Mouse (Mus musculus): Measurements from ENCODE around the gene Dclk2.
A peak's percentile ranks its signal among the peaks of the same experiment; 100 is the strongest.

Dclk2 gene

DNA sequence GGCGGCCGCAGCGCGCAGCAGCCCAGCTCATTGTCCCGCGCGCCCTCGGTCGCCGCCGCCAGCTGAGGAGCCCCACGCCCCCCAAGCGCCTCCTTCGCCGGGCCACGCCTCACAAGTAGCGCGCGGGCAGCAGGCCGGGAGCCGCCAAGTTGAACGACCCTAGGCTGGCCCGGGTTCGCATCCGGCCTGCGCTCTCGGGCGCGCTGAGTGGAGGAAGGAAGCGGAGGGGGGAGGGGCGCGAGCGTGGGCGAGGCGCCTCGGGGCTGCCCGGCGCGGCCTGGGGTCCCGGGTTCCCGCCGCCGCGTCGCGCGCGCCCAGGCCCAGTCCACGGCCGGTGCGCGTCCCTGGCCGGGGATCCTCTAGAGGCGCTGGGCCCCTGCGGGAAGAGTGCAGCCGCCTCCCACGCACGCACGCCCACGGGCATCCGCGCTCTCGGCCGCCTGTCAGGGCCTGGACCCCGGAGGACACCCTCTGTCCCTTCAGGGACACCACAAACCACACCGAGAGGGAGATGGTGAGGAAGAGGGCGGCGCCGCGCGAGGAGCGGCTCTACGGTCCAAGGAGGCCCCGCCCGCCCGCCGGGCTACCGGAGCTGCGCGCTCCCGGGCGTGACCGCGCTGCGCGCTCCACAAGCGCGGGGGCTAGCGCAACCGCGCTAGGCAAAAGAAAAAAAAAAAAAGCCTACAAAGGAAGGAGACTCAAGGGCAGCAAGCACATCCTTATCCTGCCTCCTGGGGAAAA, at the start of gene Dclk2:
Gene Dclk2, minus strand, starts transcription at position 510 of the 741 bp plus-strand sequence.
- DNase-seq (ENCODE audit: inconsistent ontology term) = peak; percentile 92

DNA sequence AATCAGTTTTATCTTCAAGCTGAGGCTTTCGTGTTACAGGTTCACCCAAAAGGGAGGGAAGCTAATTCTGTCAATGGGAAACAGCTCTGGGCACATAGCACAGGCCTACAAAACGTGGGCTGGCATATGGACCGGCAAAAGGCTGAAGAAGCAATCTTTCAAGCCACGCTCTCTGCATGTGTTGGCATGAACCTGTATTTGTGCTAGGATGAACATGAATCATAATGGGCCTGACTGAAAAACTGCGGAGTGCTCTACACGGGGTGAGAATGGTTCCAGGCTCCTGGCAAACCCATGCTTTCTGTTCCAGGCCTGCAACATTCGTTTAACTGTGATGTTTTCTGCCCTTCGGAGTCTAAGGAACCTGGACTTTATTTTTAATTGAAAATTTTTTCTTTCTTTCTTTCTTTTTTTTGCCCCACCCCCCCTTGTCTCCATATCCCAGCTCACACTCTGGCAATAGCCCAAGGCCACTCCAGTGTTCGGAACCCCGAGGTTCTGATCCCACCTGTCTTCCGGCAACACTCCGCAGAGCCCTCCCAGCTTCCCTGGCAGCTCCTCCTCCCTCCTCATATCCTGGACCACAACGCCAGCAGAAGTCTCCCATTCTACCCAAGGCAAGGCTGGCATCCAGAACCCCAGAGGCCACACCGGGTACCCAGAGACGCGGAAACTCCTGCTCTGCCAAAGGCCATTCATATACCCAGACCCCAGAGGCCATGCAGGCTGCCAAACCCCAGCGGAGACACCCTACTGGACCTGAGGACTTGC, 42.2 kb upstream of the Dclk2 start:
- no peak for DNase-seq (ENCODE audit: inconsistent ontology term)

DNA sequence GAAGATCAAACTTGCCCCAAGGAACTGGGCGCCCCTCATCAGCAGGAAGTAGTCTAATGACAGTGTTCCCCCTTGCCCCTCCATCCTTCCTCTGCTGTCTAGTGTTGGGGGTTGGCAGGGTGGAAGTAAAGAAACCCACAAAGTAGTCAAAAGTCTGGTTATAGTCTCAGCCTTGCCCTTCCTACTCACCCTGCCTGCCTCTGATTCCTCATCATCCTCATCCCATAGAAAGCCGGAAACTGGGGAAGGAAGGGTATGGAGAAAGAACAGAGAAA, 40.7 kb upstream of the Dclk2 start:
- no peak for DNase-seq (ENCODE audit: inconsistent ontology term)

DNA sequence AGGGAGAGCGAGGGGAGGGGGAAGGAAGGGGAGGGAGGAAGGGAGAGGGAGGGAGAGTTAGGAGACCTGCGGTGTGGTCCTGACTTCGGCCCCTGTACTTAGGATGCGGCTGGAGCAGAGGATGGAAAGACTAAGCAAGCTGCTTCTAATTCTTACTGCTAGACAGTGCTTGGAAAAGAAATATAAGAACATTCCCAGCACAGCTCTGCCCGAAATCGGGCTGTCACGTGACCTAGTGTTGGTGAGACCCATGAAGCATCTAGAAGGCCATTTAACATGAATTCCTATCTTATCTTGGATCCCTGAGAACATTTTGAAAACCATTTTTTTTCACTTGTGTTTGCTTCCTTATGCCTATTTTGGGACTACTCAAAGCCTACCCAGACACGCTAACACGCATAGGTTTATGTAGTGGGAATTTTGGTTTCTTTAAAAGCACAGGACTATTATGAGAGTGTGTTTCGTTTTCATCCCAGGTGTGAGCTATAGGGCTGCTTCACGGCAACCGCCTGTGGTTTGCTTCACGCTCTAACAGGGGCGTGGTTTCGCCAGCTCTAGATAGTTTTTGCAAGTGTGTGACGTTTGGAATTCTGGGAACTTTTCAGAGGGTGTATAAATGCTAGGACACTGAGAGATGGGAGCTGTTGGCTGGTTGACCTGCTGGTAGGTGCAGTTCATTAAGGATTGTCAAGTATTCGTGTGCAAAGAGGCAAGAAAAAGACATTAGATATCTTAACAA, 40.2 kb upstream of the Dclk2 start:
- DNase-seq (ENCODE audit: inconsistent ontology term) = no peak

DNA sequence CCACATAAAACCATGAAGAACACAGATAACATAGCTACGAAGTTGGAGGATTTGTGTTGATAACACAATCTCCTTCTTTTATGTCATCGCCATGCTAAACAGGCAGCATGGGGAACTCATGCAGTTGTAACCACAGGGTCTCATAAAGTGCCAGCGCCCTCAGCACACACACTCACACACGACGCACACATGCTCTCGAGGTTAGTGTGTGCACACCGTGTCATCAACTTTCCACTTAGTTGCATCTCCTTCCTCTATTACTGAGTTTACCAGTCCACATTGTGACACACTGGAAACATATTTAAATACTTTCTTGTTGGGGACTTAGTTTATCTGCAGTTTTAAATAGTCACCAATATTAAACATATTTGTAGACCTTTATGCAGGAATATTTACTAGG, 38.4 kb upstream of the Dclk2 start:
- no peak for DNase-seq (ENCODE audit: inconsistent ontology term)

DNA sequence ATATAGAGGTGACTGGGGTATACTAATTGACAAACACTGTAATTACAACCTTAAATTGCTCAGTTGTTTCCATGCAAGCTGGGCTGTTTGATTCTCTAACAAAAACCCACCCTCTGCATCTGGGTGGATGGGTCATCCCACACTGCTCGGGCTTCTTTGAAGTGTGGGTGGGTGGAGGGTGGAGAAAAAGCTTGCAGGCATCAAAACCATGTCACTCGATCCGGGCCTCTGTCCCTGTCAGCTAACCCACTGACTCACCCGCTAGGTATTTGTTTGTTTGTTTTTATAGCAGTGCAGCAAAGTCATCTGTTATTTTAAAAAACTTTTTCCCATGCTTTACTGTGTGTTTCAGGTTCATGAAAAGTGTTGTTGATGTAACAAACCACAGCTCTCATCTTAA, 34.7 kb upstream of the Dclk2 start:
- peak; percentile 64 for DNase-seq (ENCODE audit: inconsistent ontology term)

DNA sequence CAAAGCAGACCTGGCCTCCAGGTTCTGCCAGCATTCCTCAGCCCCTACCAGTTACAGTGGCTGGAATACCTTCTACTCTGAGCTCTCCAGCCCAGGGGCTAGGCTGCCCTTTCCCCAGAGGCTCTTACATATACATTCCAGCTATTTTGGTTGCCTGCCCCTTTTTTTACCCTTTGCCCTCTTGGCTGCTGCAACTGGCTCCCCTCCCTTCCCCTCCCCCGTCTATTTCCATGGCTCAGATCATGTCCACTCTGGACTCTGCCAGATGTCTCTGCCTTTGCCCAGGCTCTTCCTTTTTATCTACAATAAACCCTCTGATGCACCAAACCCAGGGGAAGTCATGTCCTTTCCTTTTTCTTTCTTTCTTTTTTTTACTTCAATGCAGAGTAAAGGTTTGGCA, 33.9 kb upstream of the Dclk2 start:
- DNase-seq (ENCODE audit: inconsistent ontology term) = no peak

DNA sequence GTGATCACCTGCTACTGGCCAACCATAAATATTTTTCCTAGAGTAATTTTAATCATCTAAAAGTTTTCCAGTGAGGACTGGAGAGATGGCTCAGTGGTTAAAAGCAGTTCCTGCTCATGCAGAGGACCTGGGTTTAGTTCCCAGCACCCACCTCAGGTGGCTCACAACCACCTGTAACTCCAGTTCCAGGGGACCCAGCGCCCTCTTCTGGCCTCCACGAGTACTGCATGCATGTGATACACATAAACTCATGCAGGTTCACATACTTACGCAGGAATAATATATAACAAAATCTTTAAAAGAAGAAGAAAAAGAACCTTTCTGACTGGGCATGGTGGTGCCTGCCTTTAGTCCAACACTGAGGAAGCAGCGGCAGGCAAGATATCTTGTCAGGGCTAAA, 33.2 kb upstream of the Dclk2 start:
- DNase-seq (ENCODE audit: inconsistent ontology term) = no peak

DNA sequence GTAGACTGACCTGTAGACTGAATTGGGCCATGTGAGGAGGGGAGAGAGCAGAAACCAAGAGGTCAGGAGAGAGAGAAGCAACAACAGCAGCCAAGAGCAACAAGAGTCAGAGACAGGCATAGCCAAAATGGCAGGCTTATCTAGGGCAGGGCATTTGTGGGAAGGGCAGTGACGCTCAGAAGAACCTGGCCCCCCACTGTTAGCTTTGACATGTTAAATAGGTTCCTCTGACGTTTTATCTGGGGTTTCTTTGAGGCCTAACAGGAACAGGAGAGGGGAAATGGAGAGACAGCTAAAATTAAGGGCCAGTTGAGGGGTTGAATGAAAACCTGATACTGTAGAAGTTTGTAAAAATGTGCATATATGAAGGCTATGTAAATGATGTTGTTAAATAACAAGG, 30.0 kb upstream of the Dclk2 start:
- DNase-seq (ENCODE audit: inconsistent ontology term) = no peak

DNA sequence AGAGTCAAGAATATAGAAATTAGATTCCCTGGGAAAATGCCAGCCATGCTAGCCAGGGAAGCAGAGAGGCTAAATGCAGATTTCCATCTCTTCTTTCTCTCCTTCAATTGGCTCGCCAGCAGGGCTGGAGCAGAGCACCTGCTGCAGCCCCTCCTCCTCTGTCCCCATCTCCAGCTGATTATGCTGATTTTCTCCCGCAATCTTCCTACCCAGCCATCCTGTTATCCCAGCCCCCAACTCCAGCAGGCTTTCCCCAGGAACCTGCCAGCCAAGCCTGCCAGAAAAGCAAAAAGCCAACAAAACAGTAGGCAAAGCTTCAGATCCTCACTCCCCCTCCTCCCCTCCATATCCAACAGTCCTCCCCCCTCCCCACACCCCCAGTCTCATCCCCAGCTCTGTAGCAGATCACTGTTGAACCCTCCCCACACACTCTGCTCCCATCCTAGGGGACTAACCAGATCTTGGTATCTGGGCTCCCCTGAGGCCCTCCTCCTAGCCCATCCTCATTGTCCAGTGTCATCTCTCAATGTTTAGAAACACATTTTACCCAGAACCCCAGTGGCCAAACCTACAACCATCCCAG, 15.7 kb upstream of the Dclk2 start:
- DNase-seq (ENCODE audit: inconsistent ontology term) = no peak

DNA sequence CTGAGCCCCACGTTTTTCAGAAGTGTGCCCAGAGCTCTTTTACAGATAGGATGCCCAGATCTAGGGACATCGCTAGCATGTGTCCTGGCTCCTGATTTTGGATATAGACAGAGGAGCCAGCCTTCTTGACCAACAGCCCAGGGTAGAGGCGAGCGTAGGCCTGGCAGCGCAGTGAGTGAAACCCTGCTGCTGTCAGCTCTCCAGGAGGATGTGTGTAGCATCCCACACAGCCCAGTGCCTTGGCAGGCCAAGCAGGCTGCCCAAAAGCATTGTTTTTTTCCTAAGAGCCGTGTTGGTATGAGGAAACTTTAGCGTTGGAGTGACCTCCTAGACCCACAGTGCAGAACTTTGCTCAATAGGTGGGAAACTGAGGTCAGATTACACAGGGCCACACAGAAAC, 12.8 kb upstream of the Dclk2 start:
- no peak for DNase-seq (ENCODE audit: inconsistent ontology term)

DNA sequence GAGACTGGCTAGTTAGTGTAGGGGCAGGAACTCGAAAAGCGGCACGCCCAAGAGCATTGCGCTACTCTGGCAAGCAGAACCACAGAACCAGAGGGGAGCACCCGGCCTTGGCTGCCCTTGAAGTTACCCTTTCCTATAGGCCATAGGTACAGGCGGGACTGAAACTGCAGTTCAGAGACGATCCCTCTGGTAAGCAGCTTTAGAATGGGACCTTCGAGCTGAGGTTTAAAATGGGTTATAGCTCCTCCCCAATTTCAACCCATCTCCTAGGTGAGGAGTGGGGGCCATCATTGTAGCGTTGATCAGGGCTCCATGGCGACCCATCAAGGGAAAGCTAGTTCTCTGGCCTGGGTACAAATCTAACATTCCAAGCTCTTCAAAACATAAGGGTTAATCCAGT, 3.0 kb upstream of the Dclk2 start:
- DNase-seq (ENCODE audit: inconsistent ontology term) = no peak

DNA sequence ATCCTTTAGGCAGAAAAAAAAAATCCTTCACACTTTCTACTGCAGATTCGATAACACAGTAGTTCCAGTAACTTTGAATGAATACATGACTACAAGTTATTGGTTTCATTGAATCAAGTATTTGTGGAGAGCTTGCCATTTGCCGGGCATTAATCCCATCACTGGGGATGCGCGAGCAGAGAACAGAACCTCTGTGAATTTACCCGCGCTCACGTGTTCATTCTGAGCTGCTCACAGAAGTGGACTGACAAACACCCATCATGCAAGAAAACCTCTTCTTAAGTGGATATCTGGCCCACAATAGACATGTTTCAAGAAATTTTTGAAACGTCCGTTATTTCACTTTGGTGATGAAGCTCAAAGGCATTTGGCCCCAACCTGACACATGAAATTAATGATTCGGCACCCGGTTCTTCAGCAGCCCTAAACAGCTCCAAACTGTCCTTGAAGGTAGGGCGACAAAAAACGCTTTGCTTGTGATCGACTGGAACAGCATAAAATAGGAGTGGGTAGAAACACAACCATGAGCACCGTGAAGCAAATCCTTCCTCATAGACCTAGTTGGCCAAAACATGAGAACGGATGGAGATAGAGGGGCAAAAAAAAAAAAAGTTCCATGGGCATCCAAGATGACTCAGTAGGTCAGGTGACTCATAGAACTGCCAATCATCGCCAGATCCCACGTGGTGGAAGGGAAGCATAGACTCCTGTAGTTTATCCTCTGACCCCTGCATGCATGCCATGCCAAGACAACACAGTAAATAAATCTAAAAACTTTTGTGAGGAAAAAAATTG, 726 bp upstream of the Dclk2 start:
- DNase-seq (ENCODE audit: inconsistent ontology term) = peak; percentile 37

DNA sequence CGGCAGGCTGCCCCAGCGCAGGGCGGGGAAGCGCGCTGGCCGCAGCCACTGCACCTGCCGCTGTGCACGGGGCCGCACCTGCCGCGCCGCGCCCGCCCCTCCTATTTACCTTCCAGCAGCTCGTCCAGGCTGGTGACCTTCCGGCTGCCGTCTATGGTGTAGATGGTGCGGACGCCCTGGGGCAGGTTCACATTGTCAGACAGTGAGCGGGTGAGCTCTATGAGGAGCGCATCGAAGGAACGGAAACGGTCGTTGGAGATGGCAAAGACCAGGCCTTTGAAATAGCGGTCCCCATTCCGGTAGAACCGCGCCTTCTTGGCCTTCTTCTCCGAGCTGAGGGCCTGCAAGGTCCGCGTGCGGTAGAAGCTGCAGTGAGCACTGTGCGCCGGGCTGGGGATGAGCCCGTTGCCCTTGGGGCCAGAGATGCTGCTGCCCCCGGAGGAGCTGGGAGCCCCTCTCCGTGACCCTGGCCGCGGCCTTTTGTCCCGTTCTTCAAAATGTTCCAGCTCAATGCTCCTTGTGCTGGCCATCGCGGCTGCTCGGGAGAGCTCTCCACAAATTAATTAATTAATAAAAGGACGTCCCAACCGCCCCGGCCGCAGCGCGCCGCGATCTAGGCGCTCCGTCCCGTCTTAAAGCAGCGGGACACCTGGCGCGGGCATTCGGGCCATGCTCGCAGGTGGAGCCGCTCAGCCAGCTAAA, 860 bp downstream of the Dclk2 start:
- no peak for DNase-seq (ENCODE audit: inconsistent ontology term)

DNA sequence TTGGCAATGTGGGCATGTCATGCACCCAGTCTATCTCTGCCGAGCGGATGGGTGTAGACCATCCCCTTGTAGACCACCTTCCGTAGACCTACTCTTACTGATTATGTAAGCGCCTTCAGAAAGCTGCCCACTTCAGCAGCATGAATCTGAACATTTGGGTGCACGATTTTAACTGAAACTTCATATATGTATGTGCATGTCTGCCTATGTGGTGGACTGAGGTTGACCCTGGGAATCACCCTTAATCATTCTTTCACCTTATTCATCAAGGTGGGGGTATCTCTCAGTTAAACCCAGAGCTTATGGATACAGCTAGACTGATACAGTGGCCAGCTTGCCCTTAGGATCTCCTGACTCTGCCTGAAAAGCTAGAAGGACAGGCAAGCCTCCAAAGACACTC, 3.6 kb downstream of the Dclk2 start:
- DNase-seq (ENCODE audit: inconsistent ontology term) = no peak

DNA sequence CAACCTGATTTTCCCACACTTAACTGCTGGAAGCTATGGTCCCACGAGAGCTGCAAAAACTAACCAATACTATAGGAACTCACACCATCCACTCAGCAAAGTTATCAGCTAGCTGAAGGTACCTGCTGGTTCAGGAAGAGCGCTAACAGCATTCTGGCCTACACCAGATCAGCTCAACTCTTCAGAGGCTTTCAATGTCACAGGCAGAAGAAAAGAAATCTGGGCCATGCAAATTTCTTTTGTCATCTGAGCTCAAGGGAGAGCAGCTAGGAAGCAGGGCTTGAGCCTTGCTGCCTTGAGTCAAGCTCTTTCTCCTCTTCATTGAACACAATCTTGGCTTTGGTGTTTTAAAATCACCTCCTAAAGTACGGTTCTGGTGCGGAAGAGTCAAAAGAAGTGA, 4.0 kb downstream of the Dclk2 start:
- DNase-seq (ENCODE audit: inconsistent ontology term) = no peak

DNA sequence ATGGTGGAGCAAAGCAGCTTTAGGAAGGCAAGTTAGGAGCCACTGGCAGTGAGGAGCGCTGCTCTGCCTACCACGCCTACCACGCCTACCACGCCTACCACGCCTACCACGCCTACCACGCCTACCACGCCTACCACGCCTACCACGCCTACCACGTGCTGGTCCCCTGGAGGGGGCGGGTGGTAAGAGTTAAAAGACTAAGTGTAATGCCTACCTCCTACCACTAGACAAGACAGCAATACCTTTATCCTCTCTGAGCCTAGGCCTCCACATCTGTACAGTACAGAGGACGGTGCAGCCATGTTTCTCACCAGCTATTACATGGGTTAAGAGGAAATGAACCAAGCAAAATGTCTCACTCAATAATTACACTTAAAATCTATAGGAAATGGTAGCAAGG, 5.4 kb downstream of the Dclk2 start:
- no peak for DNase-seq (ENCODE audit: inconsistent ontology term)

DNA sequence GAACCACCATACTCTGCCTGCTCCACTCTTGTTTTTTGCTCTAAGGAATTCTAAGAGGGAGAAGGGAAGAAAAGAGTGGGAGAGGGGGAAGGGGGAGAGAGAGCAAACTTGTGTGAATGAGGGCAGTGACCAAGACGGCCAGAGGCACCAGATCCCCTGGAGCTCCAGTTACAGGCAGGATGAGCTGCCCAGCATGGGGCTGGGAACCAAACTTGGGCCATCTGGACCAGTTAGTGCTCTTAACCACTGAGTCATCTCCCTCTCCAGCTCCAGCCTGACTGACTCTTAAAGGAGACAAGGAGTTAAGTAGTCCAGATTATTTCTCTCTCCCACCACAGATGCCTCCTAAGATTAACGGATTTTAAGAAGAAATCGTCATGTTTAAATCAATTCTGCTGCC, 6.3 kb downstream of the Dclk2 start:
- peak; percentile 14 for DNase-seq (ENCODE audit: inconsistent ontology term)

DNA sequence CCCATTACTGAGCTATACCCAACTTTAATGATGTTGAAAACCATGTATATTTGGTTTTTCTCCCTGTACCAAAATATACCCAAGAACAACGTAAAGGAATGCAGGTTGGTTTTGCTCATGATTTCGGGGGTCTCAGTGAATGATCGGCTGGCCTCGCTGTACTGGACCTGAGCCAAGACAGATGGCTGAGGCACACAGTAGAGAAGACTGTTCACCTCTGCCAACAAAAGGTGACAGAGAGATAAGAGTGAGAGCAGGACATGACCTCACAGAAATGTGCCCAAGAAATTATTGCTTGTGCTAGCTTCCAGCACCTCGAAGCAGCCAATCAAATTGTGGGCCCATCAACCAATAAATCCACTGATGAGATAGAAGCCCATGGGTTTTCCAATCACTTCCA, 22.3 kb downstream of the Dclk2 start:
- no peak for DNase-seq (ENCODE audit: inconsistent ontology term)

DNA sequence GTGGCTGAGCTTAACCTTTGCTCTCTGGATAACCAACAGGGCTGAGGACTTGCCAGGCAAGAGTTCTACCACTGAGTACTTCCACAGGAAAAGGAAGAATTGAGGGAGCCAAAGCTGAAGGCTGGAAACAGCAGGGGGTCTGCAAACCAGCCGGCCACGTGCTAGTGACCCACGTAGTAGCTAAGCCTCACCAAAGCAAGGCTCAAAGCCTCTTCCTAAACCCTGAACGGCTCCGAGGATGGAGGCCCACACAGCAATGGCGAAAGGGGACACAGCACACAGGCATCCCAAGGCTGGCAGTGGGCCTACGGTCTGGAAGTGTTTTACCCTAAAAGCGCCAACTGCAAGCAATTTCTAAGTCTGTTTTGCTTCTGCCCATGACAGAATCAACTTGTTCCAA, 23.1 kb downstream of the Dclk2 start:
- DNase-seq (ENCODE audit: inconsistent ontology term) = peak; percentile 31

DNA sequence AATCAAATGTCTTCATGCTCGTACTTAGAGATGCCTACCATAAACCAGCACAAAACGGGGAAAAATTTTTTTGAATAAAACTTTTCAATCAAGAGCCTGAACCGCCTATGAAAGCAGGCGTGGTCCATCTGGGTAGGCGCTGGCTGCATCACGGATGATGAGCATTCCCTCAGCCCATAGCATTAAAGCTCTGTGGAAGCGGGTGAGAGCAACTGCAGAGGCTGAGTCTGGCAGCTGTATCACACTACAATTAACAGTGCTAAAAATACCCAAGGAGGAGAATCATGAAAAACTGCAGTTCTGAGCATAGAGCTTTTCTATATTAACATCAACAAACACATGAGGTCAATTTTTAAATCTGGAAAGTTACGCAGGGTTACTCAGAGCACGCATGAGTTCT, 23.6 kb downstream of the Dclk2 start:
- no peak for DNase-seq (ENCODE audit: inconsistent ontology term)

Measured in Muller cell, postnatal 12 days (primary cell).